Mouse (Mus musculus) myocyte (in vitro differentiated cells): ENCODE results near the gene Zmat5.

Experiments used
- CEBPB ChIP-seq: IDR thresholded peaks from 2 replicates; pipeline ENCODE4 v1.6.1; 2011; ENCODE audit warnings: mild to moderate bottlenecking, moderate library complexity; ENCODE audit not compliant: poor library complexity, insufficient read depth, severe bottlenecking
- E2F4 ChIP-seq: IDR thresholded peaks from one replicate; pipeline ENCODE4 v1.6.1; 2011; ENCODE audit warnings: mild to moderate bottlenecking, control low read depth, moderate library complexity; ENCODE audit not compliant: insufficient read depth
- MYOD1 ChIP-seq, 3 experiments: IDR thresholded peaks; one replicate each; pipeline ENCODE4 v1.6.1; 2011; ENCODE audit warnings: control low read depth in 2 of 3, low read depth in 2 of 3, mild to moderate bottlenecking in 2 of 3, moderate library complexity in 1 of 3; ENCODE audit not compliant: insufficient read length in 2 of 3, control insufficient read depth in 1 of 3
- MYOG ChIP-seq, 3 experiments: IDR thresholded peaks; one replicate each; pipeline ENCODE4 v1.6.1; 2011; ENCODE audit warnings: control low read depth in 2 of 3, low read depth in 2 of 3, mild to moderate bottlenecking in 2 of 3; ENCODE audit not compliant: insufficient read length in 2 of 3, control insufficient read depth in 1 of 3, insufficient read depth in 1 of 3
- POLR2A ChIP-seq: IDR thresholded peaks from one replicate; pipeline ENCODE4 v1.6.1; 2011; ENCODE audit warnings: low read depth, mild to moderate bottlenecking, control low read depth, moderate library complexity; ENCODE audit not compliant: insufficient read length
- TCF3 ChIP-seq: IDR thresholded peaks from one replicate; pipeline ENCODE4 v1.6.1; 2011; ENCODE audit warnings: low read depth, control low read depth; ENCODE audit not compliant: insufficient read length
- USF1 ChIP-seq: IDR thresholded peaks from one replicate; pipeline ENCODE4 v1.6.1; 2011; ENCODE audit warnings: low read depth, mild to moderate bottlenecking, control low read depth, moderate library complexity

GRCm38 (mm10) chr11:4750263-4750662, 45.8 kb downstream of the Zmat5 start:
- no peak for TF ChIP-seq POLR2A
- no peak for TF ChIP-seq USF1
- no peak for TF ChIP-seq MYOG (IDR thresholded peaks at IDR 0.05; ENCODE audit: control insufficient read depth in 1 of 3, insufficient read depth in 1 of 3, insufficient read length in 2 of 3, low read depth in 2 of 3)
- TF ChIP-seq TCF3: no peak
- no peak for TF ChIP-seq CEBPB
- TF ChIP-seq E2F4: no peak
- no peak for TF ChIP-seq MYOD1 (IDR thresholded peaks at IDR 0.05; ENCODE audit: control insufficient read depth in 1 of 3, insufficient read length in 2 of 3, low read depth in 2 of 3)
